Mouse (Mus musculus) hindbrain, postnatal 0 days (tissue): ENCODE data around the gene Cyp2d10. TPM values are rescaled to one million over a fixed set of nuclear protein-coding genes. Genes with fewer than 3 reads are reported as not detected.
"Not testable (repeated sequence)": the region's sequence is repeated elsewhere in the genome, so short reads cannot be mapped to it uniquely, and the experiment has no call there.

Source experiments
- ATAC-seq: fragments of 200-750 bp; cut with Nextera tagmentation; 2 replicates; pipeline ENCODE4 v1.8.0; 2017; ENCODE audit warnings: mild to moderate bottlenecking, moderate TSS enrichment, moderate library complexity
- DNase-seq: peaks from one replicate; pipeline ENCODE4 v3.0.0-alpha.2; 2015; ENCODE audit warnings: low spot score
- H3K27ac ChIP-seq: fragments of 300-500 bp; sonication (generic); 2 replicates; pipeline ENCODE4 v1.5.1; 2014; ENCODE audit warnings: mild to moderate bottlenecking
- H3K27me3 ChIP-seq: fragments of 300-500 bp; sonication (generic); 2 replicates; pipeline ENCODE4 v1.6.1; 2014; ENCODE audit warnings: low read length, mixed read lengths; ENCODE audit not compliant: insufficient read depth
- H3K36me3 ChIP-seq: fragments of 300-500 bp; sonication (generic); 2 replicates; pipeline ENCODE4 v1.6.1; 2014; ENCODE audit warnings: low read length, mixed read lengths; ENCODE audit not compliant: insufficient read depth
- H3K4me1 ChIP-seq: fragments of 300-500 bp; sonication (generic); 2 replicates; pipeline ENCODE4 v1.6.1; 2014; ENCODE audit warnings: antibody characterized with exemption, low read length, mixed read lengths; ENCODE audit not compliant: insufficient read depth
- H3K4me2 ChIP-seq: fragments of 300-500 bp; sonication (generic); 2 replicates; pipeline ENCODE4 v1.6.1; 2014; ENCODE audit warnings: low read depth, mild to moderate bottlenecking, low read length, moderate library complexity, mixed read lengths
- H3K4me3 ChIP-seq: fragments of 300-500 bp; sonication (generic); 2 replicates; pipeline ENCODE4 v1.5.1; 2014; ENCODE audit warnings: low read length
- H3K9ac ChIP-seq: fragments of 300-500 bp; sonication (generic); replicated peaks from 2 replicates; pipeline ENCODE4 v1.6.1; 2014; ENCODE audit warnings: mild to moderate bottlenecking, low read length, moderate library complexity, mixed read lengths
- H3K9me3 ChIP-seq: fragments of 300-500 bp; sonication (generic); 2 replicates; pipeline ENCODE4 v1.6.1; 2016; ENCODE audit warnings: low read length, mixed read lengths
- CTCF ChIP-seq: IDR thresholded peaks from 2 replicates; pipeline ENCODE4 v1.5.1; 2016; ENCODE audit warnings: antibody characterized with exemption, control low read depth, low read depth
- WGBS: fragments of 180-500 bp; shearing (Covaris S2); extraction: QIAGEN DNeasy Blood & Tissue Kit; methylation state at CpG from one replicate; pipeline ENCODE4 v1.1.7; 2014; 5-methylcytosine and 5-hydroxymethylcytosine counted together
- polyA plus RNA-seq: library from polyadenylated mRNA; unstranded; fragments of >200 nt; fragmentation: Nextera tagmentation; extraction: Ambion mirVana; gene quantifications from 2 replicates; pipeline ENCODE4 v1.2.1, GENCODE M21; 2015
- total RNA-seq: library from RNA; depleted of rRNA; stranded (reverse); fragments of >200 nt; gene quantifications from 2 replicates; pipeline ENCODE4 v1.2.3, GENCODE M21; 2014; rRNA removed

Cyp2d10 gene
- total RNA-seq (not detected in 2 replicates), polyA plus RNA-seq (not detected in 2 replicates)

DNA sequence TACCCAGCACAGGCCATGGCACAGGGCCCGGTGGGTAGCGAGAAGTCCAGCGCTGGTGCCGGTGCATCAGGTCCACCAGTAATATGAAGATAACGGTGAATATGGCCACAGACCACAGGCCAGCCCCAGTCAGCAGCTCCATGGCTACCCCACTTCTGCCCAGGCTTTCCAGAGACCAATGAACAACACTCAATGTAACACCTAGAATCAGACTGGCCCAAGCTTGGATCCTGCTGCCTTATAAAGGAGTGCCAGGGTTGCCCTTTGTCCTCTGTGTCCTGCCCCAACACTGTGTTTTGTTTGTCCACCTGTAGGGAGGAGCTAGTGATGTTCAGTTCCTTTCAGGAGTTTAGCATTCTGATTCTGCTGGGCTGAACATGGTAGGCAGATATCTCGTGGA is at the start of gene Cyp2d10:
Gene Cyp2d10 (minus strand): TSS at position 215 of the 400 bp plus-strand sequence.
- Histone ChIP-seq H3K4me2 (no peak within 1 kb of the TSS), H3K36me3 (no peaks in the 10 kb centered on the region), H3K27me3 (no peaks in the 10 kb centered on the region), H3K9me3 (no peaks in the 10 kb centered on the region), H3K4me3 (no peak within 1 kb of the TSS), H3K4me1 (no peaks in the 10 kb centered on the region), H3K27ac (no peak within 1 kb of the TSS), H3K9ac (no peak within 1 kb of the TSS)
- ATAC-seq = no peak
- DNase-seq = no peak
- no peak for TF ChIP-seq CTCF
- 95% methylated on average over 6 of the region's 6 CpGs for WGBS

DNA sequence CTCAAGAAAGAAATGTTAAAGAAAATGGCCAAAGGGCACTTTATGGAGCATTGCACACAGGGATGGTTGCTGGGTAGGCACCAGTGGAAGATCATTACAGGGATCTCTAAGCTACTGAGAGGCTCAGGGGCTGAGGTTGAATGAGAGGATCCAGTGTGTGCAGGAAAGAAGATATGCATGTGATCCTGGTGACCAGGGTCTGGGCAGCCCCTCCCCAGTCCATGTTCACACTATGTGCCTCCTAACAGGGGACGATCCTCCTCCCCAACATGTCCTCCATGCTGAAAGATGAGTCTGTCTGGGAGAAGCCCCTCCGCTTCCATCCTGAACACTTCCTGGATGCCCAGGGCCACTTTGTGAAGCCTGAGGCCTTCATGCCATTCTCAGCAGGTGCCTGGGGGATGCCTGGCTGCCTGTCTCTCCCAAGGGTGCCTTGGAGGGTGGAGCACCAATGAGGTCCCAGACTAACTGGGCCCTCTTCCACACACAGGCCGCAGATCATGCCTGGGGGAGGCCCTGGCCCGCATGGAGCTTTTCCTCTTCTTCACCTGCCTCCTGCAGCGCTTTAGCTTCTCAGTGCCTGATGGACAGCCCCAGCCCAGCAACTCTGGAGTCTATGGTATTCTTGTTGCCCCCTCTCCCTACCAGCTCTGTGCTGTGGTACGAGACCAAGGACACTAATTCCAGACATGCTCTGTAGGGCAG is 49.2 kb upstream of the Cyp2d10 start:
- H3K36me3 ChIP-seq, H3K27me3 ChIP-seq, H3K9ac ChIP-seq, ATAC-seq, H3K4me2 ChIP-seq, H3K4me3 ChIP-seq, H3K27ac ChIP-seq, H3K4me1 ChIP-seq, H3K9me3 ChIP-seq, DNase-seq: not testable (repeated sequence)
- 91% methylated on average over 6 of the region's 6 CpGs for WGBS

DNA sequence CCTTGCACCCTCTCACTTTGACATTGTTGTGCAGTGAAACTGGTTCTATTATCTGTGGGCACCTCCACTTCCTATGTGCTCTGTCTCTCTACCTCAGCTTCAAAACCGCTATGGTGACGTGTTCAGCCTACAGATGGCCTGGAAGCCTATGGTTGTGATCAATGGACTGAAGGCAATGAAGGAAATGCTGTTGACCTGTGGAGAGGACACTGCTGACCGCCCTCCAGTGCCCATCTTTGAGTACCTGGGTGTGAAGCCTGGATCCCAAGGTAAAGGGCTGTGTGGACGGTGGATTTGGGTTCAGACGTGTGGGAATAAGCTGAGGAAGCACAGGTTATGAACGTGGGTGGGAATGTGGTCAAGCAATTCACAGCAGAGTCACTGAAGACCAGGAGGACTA is 46.5 kb upstream of the Cyp2d10 start:
- not testable (repeated sequence) for DNase-seq, H3K9me3 ChIP-seq, H3K4me1 ChIP-seq, ATAC-seq, H3K36me3 ChIP-seq, H3K4me2 ChIP-seq, H3K9ac ChIP-seq, H3K27me3 ChIP-seq, H3K4me3 ChIP-seq, H3K27ac ChIP-seq
- 91% methylated on average over 6 of the region's 6 CpGs for WGBS

DNA sequence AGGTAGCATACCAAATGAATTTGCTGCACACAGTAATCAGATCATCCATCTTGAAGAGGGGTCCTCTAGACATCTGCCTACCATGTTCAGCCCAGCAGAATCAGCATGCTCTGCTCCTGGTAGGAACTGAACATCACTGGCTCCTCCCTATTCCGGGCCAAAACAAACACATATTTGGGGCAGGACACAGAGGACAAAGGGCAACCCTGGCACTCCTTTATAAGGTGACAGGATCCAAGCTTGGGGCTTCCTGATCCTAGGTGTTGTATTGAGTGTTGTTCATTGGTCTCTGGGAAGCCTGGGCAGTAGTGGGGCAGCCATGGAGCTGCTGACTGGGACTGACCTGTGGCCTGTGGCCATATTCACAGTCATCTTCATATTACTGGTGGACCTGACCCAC is 45.1 kb upstream of the Cyp2d10 start:
- not testable (repeated sequence) for ATAC-seq

GRCm38 (mm10) chr15:82450045-82450444 is 43.0 kb upstream of the Cyp2d10 start:
- not testable (repeated sequence) for H3K4me3 ChIP-seq, ATAC-seq, DNase-seq, H3K36me3 ChIP-seq, H3K4me2 ChIP-seq, H3K27me3 ChIP-seq, H3K27ac ChIP-seq, H3K4me1 ChIP-seq, H3K9me3 ChIP-seq, H3K9ac ChIP-seq
- WGBS = 83% methylated on average over 2 of the region's 2 CpGs

More for the DNA sequence above, 45.1 kb upstream of the Cyp2d10 start:
- not testable (repeated sequence) for H3K27me3 ChIP-seq, H3K9me3 ChIP-seq, H3K4me2 ChIP-seq, H3K36me3 ChIP-seq, DNase-seq, H3K27ac ChIP-seq, H3K9ac ChIP-seq, H3K4me3 ChIP-seq, H3K4me1 ChIP-seq
- 96% methylated on average over 1 of the region's 1 CpGs for WGBS

- Histone ChIP-seq H3K36me3 (no peaks in the 10 kb centered on the region), H3K4me2 (no peak overlapping the region), H3K9ac (no peak overlapping the region), H3K9me3 (no peaks in the 10 kb centered on the region), H3K27ac (no peak overlapping the region), H3K4me3 (no peak overlapping the region), H3K4me1 (no peaks in the 10 kb centered on the region), H3K27me3 (no peaks in the 10 kb centered on the region)
- WGBS = 70% methylated on average over 8 of the region's 8 CpGs
- no peak for TF ChIP-seq CTCF
- DNase-seq (no peak), ATAC-seq (no peak)
These were observed 38.2 kb upstream of the Cyp2d10 start for GRCm38 (mm10) chr15:82445196-82445595.

GRCm38 (mm10) chr15:82443658-82444057 is 36.7 kb upstream of the Cyp2d10 start:
- 93% methylated on average over 3 of the region's 3 CpGs for WGBS
- no peak overlapping the region for H3K9ac ChIP-seq
- no peak for DNase-seq
- no peak for TF ChIP-seq CTCF
- H3K27me3 ChIP-seq = no peaks in the 10 kb centered on the region
- H3K4me1 ChIP-seq = no peaks in the 10 kb centered on the region
- H3K36me3 ChIP-seq = no peaks in the 10 kb centered on the region
- H3K4me3 ChIP-seq = no peak overlapping the region
- H3K4me2 ChIP-seq = no peak overlapping the region
- H3K9me3 ChIP-seq = no peaks in the 10 kb centered on the region
- H3K27ac ChIP-seq = no peak overlapping the region
- no peak for ATAC-seq
